Mouse (Mus musculus): ENCODE measurements around the gene Dnm3.

Dnm3 gene

DNA sequence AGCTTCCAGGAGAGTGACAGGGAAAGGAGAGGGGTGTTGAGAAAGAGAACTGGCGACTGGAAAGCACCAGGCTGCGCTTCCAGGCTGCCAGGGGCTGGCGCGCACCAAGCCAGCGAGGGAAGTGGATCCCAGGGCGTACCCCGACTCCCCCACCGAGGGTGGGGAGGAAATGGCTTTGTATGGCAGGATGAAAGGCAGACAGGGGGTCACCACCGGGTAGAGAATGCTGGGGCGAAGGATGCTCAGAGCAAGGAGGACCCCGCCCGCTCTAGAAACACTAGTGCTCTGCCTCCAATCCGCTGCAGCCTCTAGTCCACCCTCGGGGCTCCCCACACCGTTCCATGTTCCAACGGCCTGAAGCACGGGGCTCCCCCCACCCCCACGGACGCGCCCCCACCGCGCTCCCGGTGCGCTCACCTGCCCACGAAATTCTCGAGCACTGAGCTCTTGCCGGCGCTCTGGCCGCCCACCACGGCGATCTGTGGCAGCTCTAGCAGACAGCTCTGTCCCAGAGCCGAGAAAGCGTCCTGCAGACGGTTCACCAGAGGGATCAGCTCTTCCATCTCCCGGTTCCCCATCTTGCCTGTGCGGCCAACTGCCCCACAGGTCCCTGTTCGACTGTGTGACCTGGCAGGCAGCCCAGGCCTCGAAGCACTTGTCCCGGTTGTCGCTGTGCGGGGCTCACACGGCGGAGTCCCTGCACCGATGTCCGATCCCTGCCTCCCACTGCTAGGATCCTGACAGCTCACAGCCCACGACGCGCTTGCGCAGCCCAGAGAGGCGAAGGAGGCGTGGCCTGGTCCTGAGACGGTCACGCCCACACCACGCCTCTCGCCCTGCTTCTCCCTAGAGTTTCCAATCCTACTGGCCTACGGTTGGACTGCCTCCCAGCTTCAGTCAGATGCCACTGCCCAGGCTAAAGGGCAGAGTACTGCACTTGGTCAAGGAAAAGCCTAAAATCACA is at the start of gene Dnm3:
TSS of gene Dnm3 (minus strand) at position 789 of the 964 bp plus-strand sequence.
- DNase-seq (ENCODE audit: low read depth, low spot score) = no peak

DNA sequence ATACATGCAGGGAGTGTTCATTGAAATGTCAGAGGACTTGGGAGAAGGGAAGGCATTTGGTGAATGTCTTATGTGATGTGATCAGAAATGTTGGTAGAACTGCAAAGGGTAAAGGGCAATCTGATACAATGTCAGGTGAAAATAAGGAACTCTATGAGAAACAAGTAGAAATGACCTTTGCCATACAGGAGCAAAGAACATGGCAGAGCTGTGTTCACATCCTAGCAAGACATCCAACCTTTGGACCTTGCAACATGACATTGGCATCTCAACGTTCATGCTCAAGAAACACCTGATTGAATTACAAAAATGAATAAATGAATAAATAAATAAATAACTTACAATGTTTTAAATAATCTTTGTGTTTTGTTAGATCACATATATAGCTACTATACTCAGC is 37.3 kb upstream of the Dnm3 start:
- DNase-seq (ENCODE audit: low read depth, low spot score) = no peak

DNA sequence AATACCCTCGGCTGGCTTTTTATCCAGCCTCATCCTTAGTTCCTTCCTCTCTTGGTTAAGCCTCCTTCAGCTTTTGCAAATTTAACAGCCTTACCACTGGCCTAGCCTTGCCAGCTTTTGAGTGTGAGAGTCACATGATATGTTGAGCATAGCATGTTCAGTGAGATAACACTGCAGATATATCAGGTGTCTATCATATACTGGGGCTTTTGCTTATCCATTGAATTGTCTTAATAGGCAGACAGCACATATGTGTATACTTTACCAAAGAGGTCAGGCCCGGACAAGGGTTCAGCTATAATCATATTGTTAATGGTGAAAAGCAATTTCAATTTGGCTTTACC is 32.2 kb upstream of the Dnm3 start:
- DNase-seq (ENCODE audit: low read depth, low spot score) = no peak

- no peak for DNase-seq (ENCODE audit: low read depth, low spot score)
These were observed 31.6 kb upstream of the Dnm3 start for GRCm38 (mm10) chr1:162509329-162510012.

GRCm38 (mm10) chr1:162508211-162509005 is 30.6 kb upstream of the Dnm3 start:
- DNase-seq (ENCODE audit: low read depth, low spot score) = no peak

DNA sequence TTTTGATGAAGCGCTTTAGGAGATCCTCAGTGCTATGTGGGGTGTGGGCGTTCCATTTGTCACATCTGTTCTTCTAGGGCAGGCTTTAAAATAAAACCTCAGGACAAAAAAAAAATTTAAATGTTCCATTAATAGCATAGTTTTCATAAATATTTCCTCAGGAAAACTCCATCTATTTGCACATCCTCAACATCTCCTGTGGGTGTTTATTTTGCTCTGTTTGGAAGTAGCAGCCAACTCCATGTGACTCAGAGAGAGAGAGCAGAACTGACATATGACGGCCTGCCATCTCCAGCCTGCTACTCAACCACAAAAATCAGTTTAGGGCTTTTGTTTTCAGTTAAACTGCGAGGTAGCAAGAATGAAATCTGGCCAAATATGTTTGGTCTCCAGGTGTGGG is 28.7 kb upstream of the Dnm3 start:
- no peak for DNase-seq (ENCODE audit: low read depth, low spot score)

- DNase-seq (ENCODE audit: low read depth, low spot score) = no peak
These were observed 27.8 kb upstream of the Dnm3 start for GRCm38 (mm10) chr1:162505649-162506048.

- DNase-seq (ENCODE audit: low read depth, low spot score) = no peak
These were observed 1.2 kb downstream of the Dnm3 start for GRCm38 (mm10) chr1:162476531-162477080.

- no peak for DNase-seq (ENCODE audit: low read depth, low spot score)
These were observed 4.9 kb downstream of the Dnm3 start for GRCm38 (mm10) chr1:162472949-162473348.

- no peak for DNase-seq (ENCODE audit: low read depth, low spot score)
These were observed 6.7 kb downstream of the Dnm3 start for GRCm38 (mm10) chr1:162471089-162471488.

DNA sequence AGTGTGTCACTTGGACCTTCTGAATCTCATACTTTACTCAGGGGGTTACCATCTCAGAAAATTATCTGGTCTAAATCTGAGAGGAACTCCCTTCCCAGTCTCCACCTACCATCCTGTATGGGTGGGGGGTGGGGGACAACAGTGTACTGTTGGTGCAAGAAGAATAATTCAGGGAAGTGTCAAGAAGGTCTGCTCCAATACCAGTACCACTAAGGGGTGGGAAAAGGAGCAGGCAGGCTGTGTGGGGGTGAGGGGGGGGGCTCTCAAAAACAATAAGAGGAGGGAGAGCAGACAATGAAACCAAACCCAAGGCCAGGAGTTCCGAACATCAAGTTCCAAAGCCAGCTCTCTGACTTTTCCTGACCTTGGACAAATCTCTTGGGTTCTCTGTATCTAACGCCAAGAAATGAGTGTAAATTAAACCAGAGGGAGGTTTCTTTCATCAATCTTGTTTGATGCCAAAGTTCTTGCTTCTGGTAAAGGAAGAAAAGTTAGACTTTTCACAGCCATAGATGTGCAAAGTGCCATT is 8.0 kb downstream of the Dnm3 start:
- DNase-seq (ENCODE audit: low read depth, low spot score) = no peak

- DNase-seq (ENCODE audit: low read depth, low spot score) = no peak
These were observed 14.2 kb downstream of the Dnm3 start for GRCm38 (mm10) chr1:162463676-162464075.

- no peak for DNase-seq (ENCODE audit: low read depth, low spot score)
These were observed 19.1 kb downstream of the Dnm3 start for GRCm38 (mm10) chr1:162458711-162459110.

- no peak for DNase-seq (ENCODE audit: low read depth, low spot score)
These were observed 21.0 kb downstream of the Dnm3 start for GRCm38 (mm10) chr1:162456861-162457260.

DNA sequence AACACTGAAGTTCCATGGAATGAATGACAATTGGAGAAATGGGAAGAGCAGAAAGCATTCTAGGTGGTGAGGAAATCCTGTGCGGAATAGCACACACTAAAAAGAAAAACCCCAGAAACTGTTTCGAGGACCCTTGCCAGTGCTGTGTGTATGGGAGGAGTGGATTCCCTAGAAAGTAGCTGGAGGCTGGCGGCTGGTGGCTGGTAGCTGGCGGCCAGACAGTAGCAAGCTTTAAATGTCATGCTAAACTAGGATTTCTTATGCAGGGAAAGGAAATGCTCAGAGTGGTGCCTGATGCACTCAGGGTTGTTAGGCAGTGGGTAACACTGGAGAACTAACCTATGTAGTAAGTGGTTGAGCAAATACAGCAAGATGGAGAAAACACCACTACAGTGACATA is 21.4 kb downstream of the Dnm3 start:
- no peak for DNase-seq (ENCODE audit: low read depth, low spot score)

DNA sequence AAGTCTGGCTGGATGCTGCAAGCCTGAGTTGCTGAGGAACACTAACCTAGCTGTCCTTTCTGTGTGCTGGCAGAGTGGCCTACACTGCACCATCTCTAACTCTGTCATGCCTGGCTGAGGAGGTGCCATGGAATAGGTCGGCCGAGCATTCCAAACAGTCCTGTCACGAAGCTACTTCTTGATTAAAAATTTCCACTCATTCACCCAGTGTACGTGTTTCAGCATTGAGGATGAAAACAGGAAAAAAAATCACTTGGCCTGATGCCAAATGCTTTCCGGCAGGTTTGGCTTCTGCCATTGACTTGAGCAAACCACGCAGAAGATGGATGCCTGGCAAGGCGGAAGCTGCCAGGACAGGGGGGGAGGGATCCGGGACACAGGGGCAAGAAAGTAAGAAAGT is 24.3 kb downstream of the Dnm3 start:
- DNase-seq (ENCODE audit: low read depth, low spot score) = no peak

DNA sequence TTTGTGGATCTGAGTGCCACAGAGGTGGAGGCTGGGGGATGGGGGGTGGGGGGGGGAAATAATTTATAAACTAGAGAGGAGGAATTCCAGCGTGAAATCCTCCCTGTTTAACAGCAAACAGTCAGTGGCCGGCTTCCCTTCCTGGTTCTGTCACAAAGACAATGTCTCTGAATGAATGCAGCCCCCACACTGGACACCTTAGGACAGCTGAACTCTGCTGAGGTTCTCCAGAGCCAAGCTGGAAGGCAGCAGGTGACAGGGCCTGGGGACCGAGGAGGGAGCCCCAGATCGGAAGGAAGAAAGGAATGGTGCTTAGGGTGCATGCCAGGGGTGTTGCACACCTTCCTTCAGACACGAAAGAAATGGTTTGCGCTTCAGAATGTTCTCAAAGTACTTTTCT is 24.8 kb downstream of the Dnm3 start:
- no peak for DNase-seq (ENCODE audit: low read depth, low spot score)

GRCm38 (mm10) chr1:162449161-162449909 is 28.5 kb downstream of the Dnm3 start:
- no peak for DNase-seq (ENCODE audit: low read depth, low spot score)

- no peak for DNase-seq (ENCODE audit: low read depth, low spot score)
These were observed 33.0 kb downstream of the Dnm3 start for GRCm38 (mm10) chr1:162444805-162445204.

DNA sequence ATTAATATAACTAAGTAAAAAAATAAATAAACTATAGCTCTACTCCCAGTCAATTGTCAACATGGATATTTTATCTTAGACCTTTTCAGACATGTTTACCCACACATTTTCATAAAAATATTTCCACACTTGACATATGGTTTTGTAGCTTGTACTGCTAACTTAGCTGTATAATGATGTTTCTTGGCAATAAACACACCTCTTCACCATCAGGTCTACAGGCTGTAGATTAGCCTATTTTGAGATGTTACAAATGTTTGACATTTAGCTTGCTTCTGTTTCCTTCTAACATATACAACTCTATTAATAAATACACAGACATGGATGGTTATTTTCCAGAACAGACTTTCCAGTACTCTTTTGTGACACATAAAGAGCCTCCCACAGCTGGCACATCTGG is 38.3 kb downstream of the Dnm3 start:
- DNase-seq (ENCODE audit: low read depth, low spot score) = no peak

DNA sequence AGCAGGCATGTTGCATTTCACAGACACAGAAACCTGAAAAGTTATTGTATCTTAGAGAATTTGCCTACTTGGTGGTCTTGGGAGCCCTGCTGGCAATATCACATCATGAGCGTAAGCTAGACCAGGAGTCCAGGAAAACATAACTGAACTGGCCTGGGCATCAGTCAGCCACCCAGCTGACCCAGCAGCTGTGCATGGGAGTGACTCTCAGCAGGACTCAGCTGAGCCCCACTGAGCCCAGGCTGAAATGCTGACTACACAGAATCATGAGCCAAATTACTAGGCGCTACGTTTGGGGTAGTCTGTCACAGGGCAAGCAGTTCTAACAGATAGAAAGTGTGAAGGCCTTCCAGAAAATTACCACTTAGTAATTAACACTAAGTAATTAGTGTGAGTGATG is 41.2 kb downstream of the Dnm3 start:
- DNase-seq (ENCODE audit: low read depth, low spot score) = no peak
